Mouse (Mus musculus) retina, postnatal 1 day (tissue): ENCODE results near the gene Asic1.
A peak's percentile ranks its signal among the peaks of the same experiment; 100 is the strongest.

ENCODE experiments used
- DNase-seq: peaks from one replicate; pipeline ENCODE4 v3.0.0-alpha.2; 2012

Gene Asic1

GRCm38 (mm10) chr15:99703104-99703503 is 32.9 kb downstream of the Asic1 start:
- no peak for DNase-seq

- DNase-seq = no peak
Measured at GRCm38 (mm10) chr15:99703676-99704040, 33.5 kb downstream of the Asic1 start.

- peak; percentile 39 for DNase-seq
Measured at GRCm38 (mm10) chr15:99704041-99704681, 34.0 kb downstream of the Asic1 start.

- no peak for DNase-seq
Measured at GRCm38 (mm10) chr15:99704881-99705280, 34.7 kb downstream of the Asic1 start.

DNA sequence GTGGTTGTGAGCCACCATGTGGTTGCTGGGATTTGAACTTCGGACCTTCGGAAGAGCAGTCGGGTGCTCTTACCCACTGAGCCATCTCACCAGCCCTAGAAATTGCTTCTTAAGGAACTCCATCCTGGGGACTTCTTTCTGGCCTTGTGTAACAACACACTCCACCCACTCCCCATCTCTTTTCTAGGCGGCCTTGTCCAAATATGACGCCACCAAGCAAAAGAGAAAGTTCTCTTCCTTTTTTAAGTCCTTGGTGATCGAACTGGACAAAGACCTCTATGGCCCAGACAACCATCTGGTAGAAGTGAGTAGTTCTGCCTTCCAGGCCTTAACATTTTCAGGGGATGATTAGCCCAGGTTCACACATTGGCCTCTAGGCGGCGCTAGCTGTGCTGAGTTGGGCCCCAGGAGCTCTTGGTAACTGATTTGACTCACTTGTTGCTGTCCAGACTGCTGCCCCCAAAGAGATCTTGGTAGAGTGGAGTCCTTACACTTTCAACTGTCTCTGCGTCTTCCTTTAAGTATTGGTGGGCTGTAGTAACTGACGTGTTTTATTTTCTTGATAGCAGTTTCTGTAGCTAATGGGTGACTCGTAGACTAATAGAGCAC is 35.4 kb downstream of the Asic1 start, which contains the start of gene Gm17349:
Gene Gm17349, minus strand, starts transcription at position 51 of the 609 bp plus-strand sequence.
- peak; percentile 81 for DNase-seq

DNA sequence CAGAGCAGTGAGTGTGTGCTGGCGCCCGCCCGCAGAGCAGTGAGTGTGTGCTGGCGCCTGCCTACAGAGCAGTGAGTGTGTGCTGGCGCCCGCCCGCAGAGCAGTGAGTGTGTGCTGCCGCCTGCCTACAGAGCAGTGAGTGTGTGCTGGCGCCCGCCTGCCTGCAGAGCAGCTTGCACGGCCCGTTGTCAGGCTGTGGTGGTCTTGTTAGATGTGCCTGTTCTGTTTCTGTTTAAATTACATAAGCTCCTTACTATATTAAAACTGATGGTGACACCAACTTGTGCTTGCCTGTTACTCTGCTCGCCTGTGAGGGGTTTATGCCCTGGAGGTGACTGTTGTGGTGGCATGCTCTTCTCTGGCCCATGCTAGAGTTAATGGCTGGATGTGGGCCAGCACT is 38.0 kb downstream of the Asic1 start:
- no peak for DNase-seq

DNA sequence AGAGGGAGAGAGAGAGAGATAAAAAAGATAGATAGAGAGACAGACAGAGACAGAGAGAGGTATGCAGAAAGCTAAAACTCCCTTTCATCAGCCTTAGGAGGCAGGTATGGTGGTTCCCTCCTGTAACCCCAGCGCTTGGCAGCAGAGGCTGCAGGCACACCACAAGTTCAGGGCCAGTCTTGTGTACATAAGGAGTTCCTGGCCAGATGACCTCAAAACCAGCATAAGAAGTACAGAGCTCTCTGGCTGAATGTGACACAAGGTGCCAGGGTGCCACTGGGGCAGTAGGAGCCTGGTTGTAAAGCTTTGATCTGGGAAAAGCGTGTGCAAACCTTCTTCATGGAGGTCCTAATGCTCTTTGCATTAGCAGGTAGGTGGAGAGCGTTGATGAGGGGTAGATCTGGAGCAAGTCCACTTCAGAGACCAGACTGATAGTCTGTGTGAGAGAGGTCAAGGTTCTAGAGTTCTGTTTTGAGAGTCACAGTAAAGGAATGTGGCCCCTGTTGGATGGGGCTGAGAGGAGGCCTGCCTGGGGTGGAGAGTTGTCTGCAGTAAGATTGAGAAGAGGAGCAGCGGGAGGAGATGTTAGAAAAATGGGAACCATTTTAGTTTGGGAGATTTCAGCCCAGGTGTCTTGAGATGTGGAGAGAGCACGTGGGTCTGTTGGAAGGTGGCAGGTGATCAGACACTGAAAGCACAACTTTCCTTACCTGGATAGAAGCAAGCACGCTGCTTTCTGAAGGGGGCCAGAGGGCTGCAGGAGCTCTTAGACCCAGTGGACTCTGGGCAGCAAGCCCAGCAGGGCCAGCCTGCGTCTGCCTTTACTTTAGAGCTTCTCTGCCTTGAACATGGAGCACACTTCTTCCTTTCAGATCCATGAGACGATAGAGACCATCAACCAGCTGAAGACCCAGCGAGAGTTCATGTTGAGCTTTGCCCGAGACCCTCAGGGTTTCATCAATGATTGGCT is 40.3 kb downstream of the Asic1 start:
- no peak for DNase-seq

GRCm38 (mm10) chr15:99711491-99711890 is 41.3 kb downstream of the Asic1 start:
- no peak for DNase-seq

DNA sequence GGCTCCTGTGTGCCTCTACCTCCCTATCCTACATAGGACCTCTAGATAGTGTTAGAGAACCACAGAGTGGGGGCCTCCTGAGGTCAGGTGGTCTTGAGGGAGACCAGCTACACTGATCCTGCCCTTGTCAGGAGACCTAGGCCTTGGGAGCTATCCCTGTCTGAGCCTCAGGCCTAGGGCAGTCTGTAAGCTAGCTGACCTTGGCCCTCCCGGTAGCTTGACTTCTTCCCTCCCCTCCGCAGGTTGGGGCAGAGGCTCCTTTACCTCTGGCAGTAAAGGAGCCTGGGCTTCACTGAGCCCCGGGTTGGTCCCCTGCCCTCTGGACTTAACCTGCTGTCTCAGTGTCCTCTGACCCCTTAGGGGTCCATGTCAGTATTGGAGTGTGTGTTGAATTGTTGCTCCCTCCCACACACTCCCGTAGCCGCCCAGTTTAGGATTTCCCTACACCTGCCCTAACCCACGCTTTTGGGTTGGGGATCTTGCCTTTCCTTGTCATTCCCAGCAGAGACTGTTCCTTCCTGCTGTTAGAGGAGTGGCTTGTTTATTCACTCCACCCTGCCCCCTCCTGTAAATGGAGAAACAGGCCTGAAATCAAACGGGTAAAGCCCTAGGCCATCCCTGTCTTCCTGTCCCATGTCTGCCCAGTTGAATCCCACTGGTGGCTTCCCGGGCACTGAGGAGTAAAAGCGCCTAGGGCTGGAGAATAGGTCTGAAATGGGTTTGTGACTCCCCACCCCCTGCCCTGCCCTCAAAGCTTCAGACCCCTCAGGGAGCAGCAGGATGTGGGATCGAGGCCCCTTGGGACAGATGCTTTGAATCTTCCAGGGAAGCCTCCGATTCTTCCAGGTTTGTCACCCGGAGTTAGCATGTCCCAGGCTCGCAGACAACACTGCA is 42.7 kb downstream of the Asic1 start:
- DNase-seq = no peak

- no peak for DNase-seq
Measured at GRCm38 (mm10) chr15:99713569-99713968, 43.4 kb downstream of the Asic1 start.

- no peak for DNase-seq
Measured at GRCm38 (mm10) chr15:99714206-99714605, 44.0 kb downstream of the Asic1 start.

DNA sequence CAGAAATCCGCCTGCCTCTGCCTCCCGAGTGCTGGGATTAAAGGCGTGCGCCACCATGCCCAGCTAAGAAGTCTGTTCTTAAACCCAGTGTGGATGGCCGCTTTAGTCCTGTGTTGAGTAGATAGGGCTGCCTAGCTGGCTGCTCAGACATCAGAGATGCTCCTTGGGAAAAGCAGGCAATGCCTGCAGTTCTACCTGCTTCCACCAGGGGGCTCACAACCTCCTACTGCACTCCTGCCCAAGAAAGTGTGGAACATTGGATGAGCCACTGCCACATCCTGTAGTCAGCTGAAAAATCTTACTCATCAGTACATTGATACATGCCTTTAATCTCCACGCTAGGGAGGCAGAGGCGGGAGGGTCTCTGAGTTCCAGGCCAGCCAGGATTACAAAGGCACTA is 44.7 kb downstream of the Asic1 start:
- DNase-seq = peak; percentile 84

DNA sequence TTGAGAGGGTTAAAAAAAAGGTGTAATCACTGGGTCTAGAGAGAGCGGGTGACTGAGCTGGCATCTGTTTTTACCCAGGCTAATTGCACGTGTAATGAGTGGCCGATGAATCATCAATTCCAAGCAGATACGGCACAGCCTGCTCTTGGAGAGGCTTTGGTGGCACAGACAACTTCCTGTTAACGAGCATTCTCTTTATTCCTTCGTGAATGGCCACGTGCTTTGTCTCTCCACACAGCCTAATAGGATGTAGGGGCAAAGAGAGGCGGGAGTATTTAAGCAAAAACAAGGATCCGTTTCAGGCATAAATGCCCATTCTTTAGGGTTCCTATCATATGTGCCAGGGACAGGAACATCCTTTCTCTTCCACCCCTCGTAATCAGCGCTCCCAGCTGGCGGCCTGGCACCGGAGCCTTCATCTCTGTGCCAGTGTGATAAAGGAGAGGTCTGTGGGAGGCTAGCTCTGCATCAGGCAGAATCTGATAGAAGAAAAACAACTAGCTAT is 45.2 kb downstream of the Asic1 start:
- DNase-seq = no peak

DNA sequence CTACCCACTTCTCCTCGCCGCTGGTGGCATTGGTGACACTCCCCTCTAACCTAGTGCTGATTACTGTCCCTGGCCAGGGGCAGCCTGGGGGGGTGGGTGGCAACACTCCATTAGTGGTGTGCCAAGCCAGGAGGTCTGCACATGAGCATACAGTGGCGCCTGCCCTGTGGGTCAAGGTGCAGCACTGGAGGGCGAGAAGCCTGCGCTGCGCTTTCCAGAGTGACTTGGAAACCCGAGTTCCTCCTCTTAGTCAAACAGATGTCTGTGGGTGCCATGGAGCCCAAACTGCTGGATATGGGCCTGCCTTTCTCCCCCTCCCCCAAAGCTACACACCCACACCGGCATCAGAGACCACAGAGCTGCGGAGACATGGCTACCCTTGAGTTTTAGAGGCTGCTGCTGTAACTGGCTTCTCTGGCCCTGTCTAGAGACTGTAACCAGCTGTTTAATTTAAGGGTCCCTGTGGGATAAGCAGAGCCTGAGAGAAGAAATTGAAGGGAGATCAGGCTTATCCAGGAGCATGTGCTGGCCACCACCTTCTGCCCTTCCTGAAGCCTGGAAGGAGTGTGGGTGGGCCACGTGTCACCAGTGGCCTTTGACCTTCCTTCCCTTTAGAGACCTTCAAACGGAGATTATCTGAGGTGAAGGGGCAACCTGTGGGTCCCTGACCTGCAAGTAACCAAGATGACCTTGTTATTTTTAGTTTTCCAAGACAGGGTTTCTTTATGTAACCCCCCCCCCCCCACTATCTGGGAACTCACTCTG is 46.0 kb downstream of the Asic1 start:
- DNase-seq = no peak

- no peak for DNase-seq
Measured at GRCm38 (mm10) chr15:99716814-99717213, 46.6 kb downstream of the Asic1 start.

DNA sequence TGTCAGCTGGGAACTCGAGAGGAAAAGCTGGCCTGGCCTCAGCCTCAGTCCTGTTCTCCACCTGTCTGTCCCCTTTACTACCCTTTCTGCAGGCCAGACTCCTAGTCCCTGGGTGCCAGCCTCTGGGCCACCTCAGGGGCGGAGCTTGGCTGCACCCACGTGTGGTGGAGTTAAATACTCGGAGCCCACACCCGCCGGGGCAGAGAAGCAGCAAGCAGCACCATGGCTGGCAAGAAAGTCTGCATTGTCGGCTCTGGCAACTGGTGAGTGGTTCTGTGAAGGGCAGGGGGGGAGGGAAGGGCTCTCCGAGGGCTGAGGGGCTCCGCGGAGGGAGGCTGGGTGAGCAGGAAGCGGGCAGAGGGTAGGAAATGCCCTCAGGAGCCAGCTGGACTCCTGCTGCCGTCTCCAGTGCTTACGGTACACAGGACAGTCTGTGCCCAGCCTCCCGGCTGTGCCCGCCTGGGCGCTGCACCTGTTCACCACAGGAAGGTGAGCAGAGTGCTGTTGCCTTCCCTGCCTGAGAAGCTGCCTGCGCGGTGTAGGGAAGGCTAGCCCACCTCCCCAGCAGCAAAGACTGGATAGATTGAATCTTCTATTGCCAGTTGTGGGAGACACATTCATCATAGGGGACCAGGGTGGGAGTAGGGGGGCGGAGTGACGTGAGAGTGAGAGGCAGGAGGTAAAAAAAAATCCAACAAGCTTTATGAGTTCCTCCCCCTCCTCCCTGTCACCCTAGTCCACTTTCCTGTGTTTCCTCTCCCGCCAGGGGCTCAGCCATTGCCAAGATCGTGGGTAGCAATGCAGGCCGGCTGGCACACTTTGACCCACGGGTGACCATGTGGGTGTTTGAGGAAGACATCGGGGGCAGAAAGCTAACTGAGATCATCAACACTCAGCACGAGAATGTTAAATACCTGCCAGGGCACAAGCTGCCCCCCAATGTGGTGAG is 47.5 kb downstream of the Asic1 start, which contains the start of gene Gpd1:
Gene Gpd1, plus strand, starts transcription at position 130 of the 949 bp plus-strand sequence.
- peak; percentile 50 for DNase-seq

DNA sequence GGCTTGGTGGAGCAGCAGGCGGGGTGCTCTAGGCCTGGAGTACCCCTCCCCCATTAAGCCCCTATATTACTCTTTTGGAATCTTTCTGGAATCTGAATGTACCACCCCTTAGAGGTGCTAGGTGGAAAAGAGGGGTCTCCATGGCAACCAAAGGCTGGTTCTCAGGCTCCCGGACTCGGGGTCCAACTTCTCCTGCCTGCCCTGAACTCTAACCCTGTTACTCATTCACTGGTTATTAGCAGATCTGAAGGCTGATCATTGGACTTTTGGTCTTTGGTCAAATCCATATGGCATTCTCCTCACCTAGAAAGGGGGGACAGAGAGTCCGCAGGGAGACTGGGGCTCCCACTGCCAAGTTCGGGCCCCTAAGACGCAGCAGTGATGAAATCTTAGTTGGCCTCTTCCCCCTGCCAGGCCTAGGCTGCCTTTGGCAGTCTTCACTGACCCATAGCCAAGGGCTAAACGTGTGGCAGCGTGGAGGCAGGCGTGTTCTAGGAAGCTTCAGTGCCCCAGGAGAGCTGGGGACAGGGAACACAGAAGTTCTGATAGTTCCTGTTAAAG is 48.4 kb downstream of the Asic1 start:
- DNase-seq = no peak

GRCm38 (mm10) chr15:99719865-99720264 is 49.7 kb downstream of the Asic1 start:
- no peak for DNase-seq

DNA sequence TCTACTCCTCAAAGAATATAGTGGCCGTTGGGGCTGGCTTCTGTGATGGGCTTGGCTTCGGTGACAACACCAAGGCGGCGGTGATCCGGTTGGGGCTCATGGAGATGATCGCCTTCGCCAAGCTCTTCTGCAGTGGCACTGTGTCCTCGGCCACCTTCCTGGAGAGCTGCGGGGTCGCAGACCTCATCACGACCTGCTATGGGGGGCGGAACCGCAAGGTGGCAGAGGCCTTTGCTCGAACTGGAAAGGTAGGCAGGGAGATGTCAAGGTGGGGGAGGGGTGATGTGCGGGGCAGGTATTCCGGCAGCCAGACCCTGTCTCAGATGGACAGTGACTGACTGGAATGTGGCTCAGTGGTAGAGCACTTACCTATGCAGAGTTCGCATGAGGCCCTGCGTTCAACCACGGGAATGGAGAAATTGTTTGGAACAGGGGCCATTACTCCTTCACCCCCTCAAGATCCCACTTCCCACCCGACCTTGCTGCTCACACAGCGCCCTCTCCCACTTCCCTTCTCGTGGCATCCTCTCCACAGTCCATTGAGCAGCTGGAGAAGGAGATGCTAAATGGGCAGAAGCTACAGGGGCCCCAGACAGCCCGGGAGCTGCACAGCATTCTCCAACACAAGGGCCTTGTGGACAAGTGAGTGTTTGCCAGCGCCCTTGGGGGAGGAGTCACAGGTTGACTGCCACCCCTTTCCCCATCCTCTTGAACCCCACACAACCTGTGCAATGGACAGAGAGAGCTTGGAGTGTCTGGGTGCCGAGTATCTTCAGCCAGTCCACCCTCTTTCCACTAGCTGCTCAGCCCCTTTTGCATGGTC is 52.0 kb downstream of the Asic1 start:
- no peak for DNase-seq
